Mouse (Mus musculus) brain, adult 2 months (tissue): ENCODE measurements at regions not wholly inside any gene's neighbourhood (a gene's known extent, or its start where the extent isn't known, plus 50 kb on each side); places are given as distances from the start of the nearest gene placed in this dataset.
A peak's percentile ranks its signal among the peaks of the same experiment; 100 is the strongest.

ENCODE experiments used
- DNase-seq: peaks from one replicate; pipeline ENCODE4 v3.0.0; 2011; ENCODE audit warnings: low read depth, low spot score

DNA sequence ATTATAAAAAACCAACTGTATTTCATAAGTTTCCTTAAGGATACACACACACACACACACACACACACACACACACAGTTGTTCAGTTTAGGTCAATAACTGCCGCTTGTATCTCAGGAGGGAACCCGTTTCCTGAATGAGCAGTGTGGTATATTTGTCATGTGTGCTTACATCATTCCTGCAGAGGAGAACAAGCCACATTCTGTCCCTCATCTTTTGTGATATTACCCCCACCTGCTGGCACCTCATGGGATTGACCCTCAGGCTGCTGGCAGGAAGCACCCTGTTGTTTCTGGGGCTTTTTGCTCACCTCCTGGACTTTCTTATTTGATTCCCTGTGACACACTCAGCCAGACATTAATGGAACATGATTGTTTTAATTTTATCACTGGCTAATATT lies 66.4 kb upstream of the Htr1a start:
- DNase-seq = peak; percentile 76

DNA sequence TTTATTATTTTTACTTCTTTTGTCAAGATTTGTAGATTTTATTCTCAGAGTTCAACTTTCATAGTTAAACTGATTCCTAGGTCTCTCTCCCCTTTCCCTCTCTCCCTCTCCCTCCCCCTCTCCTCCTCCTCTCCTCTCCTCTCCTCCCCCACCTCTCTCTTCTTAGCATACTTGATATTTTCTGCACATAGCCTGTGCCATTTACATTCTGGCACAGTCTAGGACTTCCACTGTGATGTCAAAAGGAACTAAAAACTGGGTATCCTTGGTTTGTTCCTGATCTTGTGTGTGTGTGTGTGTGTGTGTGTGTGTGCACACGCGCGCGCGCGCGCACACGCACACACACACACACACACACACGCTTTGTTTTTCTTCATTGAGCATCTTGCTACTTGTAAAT lies 64.9 kb upstream of the Htr1a start:
- DNase-seq = no peak

DNA sequence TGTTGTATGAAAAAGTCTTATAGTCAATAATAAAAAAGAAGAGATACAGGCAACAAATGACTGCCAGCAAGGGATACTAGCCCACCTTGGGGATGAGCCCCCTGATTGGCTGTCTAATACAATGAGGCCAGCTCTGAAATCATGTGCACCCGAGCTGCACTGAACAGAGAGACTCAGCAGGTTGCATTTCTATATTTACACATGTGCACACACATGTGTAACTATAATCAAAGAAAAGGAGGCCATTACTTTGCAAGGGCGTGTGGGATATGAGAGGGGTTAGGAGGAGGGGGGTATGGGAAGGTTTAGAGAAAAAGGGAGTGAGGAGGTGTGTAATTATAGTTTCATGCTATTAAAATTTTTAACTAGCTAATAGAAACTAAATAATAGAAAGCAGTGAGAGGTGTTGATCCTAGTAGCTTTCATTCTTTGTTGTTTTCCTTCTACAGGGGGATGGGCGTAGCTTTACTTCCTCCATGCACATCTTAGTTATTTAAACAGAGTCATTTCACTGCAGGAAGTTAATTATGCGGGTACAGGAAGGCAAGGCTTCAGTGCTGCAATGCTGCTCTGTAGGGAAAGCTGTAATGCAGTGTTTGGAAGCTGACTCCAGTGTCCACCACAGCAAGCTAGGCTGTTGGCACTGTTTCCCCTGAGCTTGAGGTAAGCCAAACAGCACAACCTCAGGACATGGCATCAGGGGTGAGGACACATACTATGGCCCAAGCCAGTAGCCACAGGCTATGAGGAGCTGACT lies 56.2 kb upstream of the Htr1a start:
- DNase-seq = no peak
